Mouse (Mus musculus): Measurements from ENCODE around the gene Uspl1. TPM values are rescaled to one million over a fixed set of nuclear protein-coding genes. Genes with fewer than 3 reads are reported as not detected.

Uspl1 gene
- polyA plus RNA-seq, 1 experiment from 2014 or later: 12.4 TPM

DNA sequence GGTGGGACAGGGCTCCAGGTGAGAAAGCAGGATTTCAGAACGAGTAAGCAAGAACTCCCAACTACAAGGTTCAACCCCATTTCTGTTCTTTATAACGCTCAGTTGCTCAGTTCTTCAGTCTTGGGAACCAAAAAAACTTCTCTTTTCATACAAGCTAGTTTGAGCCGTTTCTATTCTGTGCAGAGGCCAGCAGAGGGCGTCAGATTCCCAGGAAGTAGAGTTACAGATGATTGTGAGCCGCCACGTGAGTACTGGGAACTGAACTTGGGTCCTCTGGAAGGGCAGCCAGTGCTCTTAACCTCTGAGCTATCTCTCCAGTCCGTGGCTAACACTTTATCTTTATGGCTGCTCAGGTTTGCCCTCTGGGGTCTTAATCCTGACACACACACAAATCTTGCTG is 77.3 kb downstream of the Uspl1 start:
- H3K4me1 ChIP-seq (ENCODE audit: insufficient read depth): no peaks in the 10 kb centered on the region
- no peak overlapping the region for H3K4me3 ChIP-seq (ENCODE audit: low read depth, low read length)
- no peak overlapping the region for H3K9ac ChIP-seq (replicated peaks)
- H3K27ac ChIP-seq (ENCODE audit: low read depth): no peak overlapping the region
- TF ChIP-seq EP300 (IDR thresholded peaks at IDR 0.05; ENCODE audit: low read depth): no peak
- 0 out of 2 replicates have a peak, but pooled peaks have one; percentile 15 for TF ChIP-seq CTCF (IDR thresholded peaks at IDR 0.05; ENCODE audit: low read depth)
- WGBS (ENCODE audit: insufficient replicate concordance): 74% methylated on average over 7 of the region's 7 CpGs
- ATAC-seq: no peak
- no peaks in the 10 kb centered on the region for H3K36me3 ChIP-seq (replicated peaks; ENCODE audit: insufficient read depth, low read length)
- H3K27me3 ChIP-seq (ENCODE audit: insufficient read depth, low read length): no peaks in the 10 kb centered on the region
- 0 out of 2 replicates have a peak, but pooled peaks cover 2% of the 10 kb centered on the region for H3K9me3 ChIP-seq (ENCODE audit: low read length)
- DNase-seq: no peak
- H3K4me2 ChIP-seq (ENCODE audit: low read depth, low read length): no peak overlapping the region

- Histone ChIP-seq H3K9ac (replicated peaks) (no peak overlapping the region), H3K4me2 (ENCODE audit: low read depth, low read length) (no peak overlapping the region), H3K27ac (ENCODE audit: low read depth) (no peak overlapping the region), H3K4me3 (ENCODE audit: low read depth, low read length) (no peak overlapping the region), H3K9me3 (ENCODE audit: low read length) (0 out of 2 replicates have a peak, but pooled peaks cover 2% of the 10 kb centered on the region), H3K27me3 (ENCODE audit: insufficient read depth, low read length) (no peaks in the 10 kb centered on the region), H3K36me3 (replicated peaks; ENCODE audit: insufficient read depth, low read length) (no peaks in the 10 kb centered on the region), H3K4me1 (ENCODE audit: insufficient read depth) (no peaks in the 10 kb centered on the region)
- no peak for TF ChIP-seq EP300 (IDR thresholded peaks at IDR 0.05; ENCODE audit: low read depth)
- TF ChIP-seq CTCF (IDR thresholded peaks at IDR 0.05; ENCODE audit: low read depth): peak; percentile 72
- WGBS (ENCODE audit: insufficient replicate concordance): 67% methylated on average over 6 of the region's 6 CpGs
- ATAC-seq: no peak
- DNase-seq: peak; percentile 62
These were observed 77.7 kb downstream of the Uspl1 start for GRCm38 (mm10) chr5:149261866-149262265.

DNA sequence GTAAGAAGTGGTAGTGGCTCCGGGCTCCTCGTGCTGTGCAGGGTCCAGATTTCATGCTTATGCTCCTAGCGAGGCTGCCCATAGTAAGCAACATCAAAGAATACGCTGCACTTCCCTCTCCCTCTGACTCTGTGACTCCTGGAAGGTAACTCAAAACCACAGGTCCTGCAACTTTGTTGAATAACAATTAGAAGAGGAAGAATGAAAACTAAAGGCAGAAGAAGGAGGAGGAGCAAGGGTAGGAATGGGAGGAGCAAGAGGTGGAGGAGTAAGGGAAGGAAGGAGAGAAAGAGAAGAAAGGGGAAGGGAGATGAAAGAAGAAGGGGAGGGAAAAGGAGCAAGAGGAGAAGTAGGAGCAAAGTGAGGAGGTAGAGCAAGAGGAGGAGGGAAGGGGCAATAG is 80.3 kb downstream of the Uspl1 start, which contains the start of gene Alox5ap:
Alox5ap (plus strand) TSS at position 363 of the 400 bp plus-strand sequence.
- Histone ChIP-seq H3K4me1 (ENCODE audit: insufficient read depth) (peaks cover 8% of the 10 kb centered on the region), H3K27me3 (ENCODE audit: insufficient read depth, low read length) (no peaks in the 10 kb centered on the region), H3K4me3 (ENCODE audit: low read depth, low read length) (peak within 1 kb of the TSS; percentile 36), H3K9me3 (ENCODE audit: low read length) (0 out of 2 replicates have a peak, but pooled peaks cover 2% of the 10 kb centered on the region), H3K4me2 (ENCODE audit: low read depth, low read length) (no peak within 1 kb of the TSS), H3K27ac (ENCODE audit: low read depth) (peak within 1 kb of the TSS; percentile 67), H3K36me3 (replicated peaks; ENCODE audit: insufficient read depth, low read length) (no peaks in the 10 kb centered on the region), H3K9ac (replicated peaks) (peak within 1 kb of the TSS; percentile 35; the same call in 1 of the 2 replicates)
- DNase-seq (no peak), ATAC-seq (no peak; the same call in 1 of the 2 replicates)
- WGBS (ENCODE audit: insufficient replicate concordance): 29% methylated on average over 4 of the region's 4 CpGs
- TF ChIP-seq CTCF (IDR thresholded peaks at IDR 0.05; ENCODE audit: low read depth) (no peak), EP300 (IDR thresholded peaks at IDR 0.05; ENCODE audit: low read depth) (no peak)

- WGBS (ENCODE audit: insufficient replicate concordance): 28% methylated on average over 6 of the region's 6 CpGs
- 0 out of 2 replicates have a peak, but pooled peaks cover 2% of the 10 kb centered on the region for H3K9me3 ChIP-seq (ENCODE audit: low read length)
- no peaks in the 10 kb centered on the region for H3K27me3 ChIP-seq (ENCODE audit: insufficient read depth, low read length)
- peak; percentile 42; the same call in 1 of the 2 replicates for ATAC-seq
- H3K27ac ChIP-seq (ENCODE audit: low read depth): peak overlapping the region; percentile 67
- H3K9ac ChIP-seq (replicated peaks): peak overlapping the region; percentile 35; the same call in 1 of the 2 replicates
- TF ChIP-seq EP300 (IDR thresholded peaks at IDR 0.05; ENCODE audit: low read depth): no peak
- no peak for TF ChIP-seq CTCF (IDR thresholded peaks at IDR 0.05; ENCODE audit: low read depth)
- peak; percentile 53 for DNase-seq
- peak overlapping the region; percentile 36 for H3K4me3 ChIP-seq (ENCODE audit: low read depth, low read length)
- H3K4me1 ChIP-seq (ENCODE audit: insufficient read depth): peaks cover 9% of the 10 kb centered on the region
- no peaks in the 10 kb centered on the region for H3K36me3 ChIP-seq (replicated peaks; ENCODE audit: insufficient read depth, low read length)
- H3K4me2 ChIP-seq (ENCODE audit: low read depth, low read length): no peak overlapping the region
These were observed 80.7 kb downstream of the Uspl1 start for GRCm38 (mm10) chr5:149264878-149265279.

Small RNA genes lying within 50 kb of the gene (microRNA-seq; reads per million reads assigned to microRNA genes)
- not detected for gene Gm24105

Other genes with a start within 250 kb of the Uspl1 start
- 0.42 TPM in 1 of 2 replicates, not detected in the other for gene Gm42791, start 189.2 kb upstream of the Uspl1 start, polyA plus RNA-seq (2015; fragmentation: Nextera tagmentation; extraction: Ambion mirVana)
- gene Hmgb1, start 139 bp downstream of the Uspl1 start, polyA plus RNA-seq (2015; fragmentation: Nextera tagmentation; extraction: Ambion mirVana): 421 and 439 TPM in 2 replicates
- 68.2 and 69.3 TPM in 2 replicates for gene Alox5ap, start 80.4 kb downstream of the Uspl1 start, polyA plus RNA-seq (2015; fragmentation: Nextera tagmentation; extraction: Ambion mirVana)
- gene Medag, start 227.4 kb downstream of the Uspl1 start, polyA plus RNA-seq (2015; fragmentation: Nextera tagmentation; extraction: Ambion mirVana): 0.11 and 0.21 TPM in 2 replicates

Measured in liver, postnatal 0 days (tissue).